Mouse (Mus musculus) myocyte (in vitro differentiated cells): ENCODE data around the gene Slc22a12. TPM values are rescaled to one million over a fixed set of nuclear protein-coding genes. Genes with fewer than 3 reads are reported as not detected.

Experiments
- H3K27me3 ChIP-seq: one replicate; pipeline ENCODE4 v1.6.1; 2011; ENCODE audit not compliant: control insufficient read depth, insufficient read depth, insufficient read length
- H3K36me3 ChIP-seq: one replicate; pipeline ENCODE4 v1.6.1; 2011; ENCODE audit not compliant: control insufficient read depth, insufficient read depth
- H3K4me2 ChIP-seq: one replicate; pipeline ENCODE4 v1.6.1; 2011; ENCODE audit warnings: low read depth, control low read depth
- H3K4me3 ChIP-seq: one replicate; pipeline ENCODE4 v1.5.1; 2011; ENCODE audit warnings: mild to moderate bottlenecking, control low read depth, moderate library complexity
- H3K79me2 ChIP-seq: one replicate; pipeline ENCODE4 v1.6.1; 2011; ENCODE audit not compliant: control insufficient read depth, insufficient read depth
- H3ac ChIP-seq: one replicate; pipeline ENCODE4 v1.6.1; 2011; ENCODE audit not compliant: control insufficient read depth, insufficient read length
- CEBPB ChIP-seq: IDR thresholded peaks from 2 replicates; pipeline ENCODE4 v1.6.1; 2011; ENCODE audit warnings: mild to moderate bottlenecking, moderate library complexity; ENCODE audit not compliant: poor library complexity, insufficient read depth, severe bottlenecking
- E2F4 ChIP-seq: IDR thresholded peaks from one replicate; pipeline ENCODE4 v1.6.1; 2011; ENCODE audit warnings: mild to moderate bottlenecking, control low read depth, moderate library complexity; ENCODE audit not compliant: insufficient read depth
- MAX ChIP-seq: IDR thresholded peaks from one replicate; pipeline ENCODE4 v1.6.1; 2011; ENCODE audit warnings: low read depth, mild to moderate bottlenecking, control low read depth
- MYOD1 ChIP-seq, 3 experiments: IDR thresholded peaks; one replicate each; pipeline ENCODE4 v1.6.1; 2011; ENCODE audit warnings: control low read depth in 2 of 3, low read depth in 2 of 3, mild to moderate bottlenecking in 2 of 3, moderate library complexity in 1 of 3; ENCODE audit not compliant: insufficient read length in 2 of 3, control insufficient read depth in 1 of 3
- MYOG ChIP-seq, 3 experiments: IDR thresholded peaks; one replicate each; pipeline ENCODE4 v1.6.1; 2011; ENCODE audit warnings: control low read depth in 2 of 3, low read depth in 2 of 3, mild to moderate bottlenecking in 2 of 3; ENCODE audit not compliant: insufficient read length in 2 of 3, control insufficient read depth in 1 of 3, insufficient read depth in 1 of 3
- POLR2A ChIP-seq: IDR thresholded peaks from one replicate; pipeline ENCODE4 v1.6.1; 2011; ENCODE audit warnings: low read depth, mild to moderate bottlenecking, control low read depth, moderate library complexity; ENCODE audit not compliant: insufficient read length
- POLR2AphosphoS2 ChIP-seq: IDR thresholded peaks from one replicate; pipeline ENCODE4 v1.6.1; 2011; ENCODE audit warnings: low read depth, control low read depth; ENCODE audit not compliant: insufficient read length
- REST ChIP-seq: IDR thresholded peaks from one replicate; pipeline ENCODE4 v1.6.1; 2011; ENCODE audit warnings: mild to moderate bottlenecking, control low read depth, moderate library complexity; ENCODE audit not compliant: insufficient read depth, insufficient read length
- SRF ChIP-seq: IDR thresholded peaks from one replicate; pipeline ENCODE4 v1.6.1; 2011; ENCODE audit warnings: low read depth; ENCODE audit not compliant: control insufficient read depth, insufficient read length
- TCF12 ChIP-seq: IDR thresholded peaks from one replicate; pipeline ENCODE4 v1.6.1; 2011; ENCODE audit warnings: mild to moderate bottlenecking, control low read depth; ENCODE audit not compliant: poor library complexity, insufficient read depth, severe bottlenecking
- TCF3 ChIP-seq: IDR thresholded peaks from one replicate; pipeline ENCODE4 v1.6.1; 2011; ENCODE audit warnings: low read depth, control low read depth; ENCODE audit not compliant: insufficient read length
- USF1 ChIP-seq: IDR thresholded peaks from one replicate; pipeline ENCODE4 v1.6.1; 2011; ENCODE audit warnings: low read depth, mild to moderate bottlenecking, control low read depth, moderate library complexity
- polyA plus RNA-seq: library from polyadenylated mRNA; unstranded; fragments of >200 nt; fragmentation: generic; extraction: Trizol; gene quantifications from one replicate; pipeline ENCODE4 v1.2.1, GENCODE M21; 2012; ENCODE audit warnings: missing spikeins

Slc22a12 gene
- polyA plus RNA-seq = not detected

DNA sequence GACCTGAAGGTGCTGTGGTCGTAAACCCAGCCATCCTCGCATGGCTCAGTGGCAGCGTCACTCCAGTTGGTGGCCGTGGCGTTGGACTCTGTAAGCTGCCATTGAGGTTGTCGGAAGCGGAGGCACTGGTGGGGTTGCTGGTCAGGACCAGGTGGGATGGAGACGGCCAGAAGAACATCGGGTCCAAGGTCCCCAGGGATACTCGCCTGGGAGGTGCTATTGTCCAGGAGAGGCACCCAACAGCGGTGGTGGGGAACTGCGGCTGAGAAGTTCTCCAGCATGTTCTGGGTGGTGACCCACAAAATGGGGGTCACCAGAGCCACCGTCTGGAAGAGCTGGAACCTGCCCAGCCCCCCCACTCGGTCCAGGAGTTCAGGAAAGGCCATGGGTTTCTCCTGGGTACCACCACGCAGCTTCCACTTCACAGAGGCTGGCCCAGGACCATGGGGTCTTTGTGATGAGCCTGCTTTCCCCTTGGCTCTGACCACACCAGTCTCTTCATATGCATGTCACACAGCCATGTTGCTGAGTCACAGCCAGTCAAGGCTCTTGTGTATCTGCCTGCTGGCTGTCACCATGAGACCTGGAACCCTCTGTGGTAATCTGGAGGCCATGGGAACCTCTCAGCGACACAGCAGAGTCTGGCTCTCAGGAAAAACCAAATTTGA, at the start of gene Slc22a12:
Slc22a12 (minus strand) TSS at position 666 of the 668 bp plus-strand sequence.
- no peak for TF ChIP-seq POLR2A
- TF ChIP-seq E2F4 = no peak
- no peak for TF ChIP-seq SRF
- no peak for TF ChIP-seq MAX
- TF ChIP-seq MYOG (IDR thresholded peaks at IDR 0.05; ENCODE audit: control insufficient read depth in 1 of 3, insufficient read depth in 1 of 3, insufficient read length in 2 of 3, low read depth in 2 of 3) = no peak
- TF ChIP-seq USF1 = no peak
- TF ChIP-seq TCF3 = no peak
- no peak for TF ChIP-seq POLR2AphosphoS2
- TF ChIP-seq REST = no peak
- no peak for TF ChIP-seq TCF12
- no peak for TF ChIP-seq MYOD1 (IDR thresholded peaks at IDR 0.05; ENCODE audit: control insufficient read depth in 1 of 3, insufficient read length in 2 of 3, low read depth in 2 of 3)
- peaks cover 27% of the 10 kb centered on the region for H3K27me3 ChIP-seq

DNA sequence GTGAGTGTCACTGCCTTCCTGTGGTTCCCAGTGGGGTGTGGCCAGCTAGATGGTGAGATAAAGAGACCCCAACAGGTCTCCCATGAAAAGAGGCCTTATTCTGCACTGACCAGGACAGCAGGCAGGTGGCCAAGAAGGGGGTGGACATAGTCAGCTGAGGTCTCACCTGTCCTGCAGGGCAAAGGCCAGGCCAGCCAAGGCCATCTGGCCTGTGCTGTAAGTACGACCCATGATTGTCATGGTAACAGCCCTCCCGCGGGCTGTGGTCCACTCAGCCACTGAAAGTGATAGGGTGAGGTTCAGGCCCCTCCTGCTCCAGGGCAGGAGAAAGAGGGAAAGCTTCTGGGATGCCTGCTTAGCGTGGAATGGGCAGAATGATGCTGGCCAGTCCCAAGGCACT, 29.2 kb upstream of the Slc22a12 start:
- no peaks in the 10 kb centered on the region for H3K36me3 ChIP-seq
- peaks cover 51% of the 10 kb centered on the region for H3K27me3 ChIP-seq
- no peak overlapping the region for H3K4me3 ChIP-seq
- no peak overlapping the region for H3K4me2 ChIP-seq
- no peak for TF ChIP-seq TCF3
- no peak for TF ChIP-seq MYOD1 (IDR thresholded peaks at IDR 0.05; ENCODE audit: control insufficient read depth in 1 of 3, insufficient read length in 2 of 3, low read depth in 2 of 3)
- TF ChIP-seq SRF = no peak
- no peak for TF ChIP-seq POLR2AphosphoS2
- TF ChIP-seq E2F4 = no peak
- no peak overlapping the region for H3ac ChIP-seq
- no peaks in the 10 kb centered on the region for H3K79me2 ChIP-seq

More for the DNA sequence above, at the start of gene Slc22a12:
- Histone ChIP-seq H3K36me3 (no peaks in the 10 kb centered on the region), H3K79me2 (no peaks in the 10 kb centered on the region), H3K4me3 (no peak within 1 kb of the TSS), H3ac (no peak within 1 kb of the TSS), H3K4me2 (no peak within 1 kb of the TSS)

DNA sequence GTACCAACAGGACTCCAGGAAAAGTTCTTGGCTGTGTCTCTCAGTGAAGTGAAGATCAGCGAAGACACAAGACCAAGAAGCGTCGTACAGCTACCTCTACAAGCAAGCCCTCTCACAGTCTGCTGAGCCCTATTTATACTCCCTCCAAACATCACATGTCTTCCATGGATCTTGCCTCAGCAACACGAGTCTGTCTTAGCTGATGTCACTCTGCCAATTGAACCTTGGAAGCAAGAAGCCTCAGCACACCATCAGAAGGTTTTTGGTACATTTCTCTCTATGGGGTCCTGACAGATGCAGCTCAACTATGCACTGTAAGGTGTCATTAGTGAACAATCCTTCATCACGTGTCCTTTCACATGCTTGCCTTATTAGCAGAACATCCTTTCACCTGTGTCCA, 28.6 kb upstream of the Slc22a12 start:
- H3K4me2 ChIP-seq = no peak overlapping the region
- H3K36me3 ChIP-seq = no peaks in the 10 kb centered on the region
- no peak for TF ChIP-seq MYOD1 (IDR thresholded peaks at IDR 0.05; ENCODE audit: control insufficient read depth in 1 of 3, insufficient read length in 2 of 3, low read depth in 2 of 3)
- TF ChIP-seq REST = no peak
- TF ChIP-seq CEBPB = no peak
- no peak for TF ChIP-seq POLR2AphosphoS2
- TF ChIP-seq MAX = no peak
- TF ChIP-seq E2F4 = no peak
- no peak for TF ChIP-seq SRF
- TF ChIP-seq TCF3 = no peak
- no peak for TF ChIP-seq POLR2A
- no peak for TF ChIP-seq TCF12
- TF ChIP-seq MYOG (IDR thresholded peaks at IDR 0.05; ENCODE audit: control insufficient read depth in 1 of 3, insufficient read depth in 1 of 3, insufficient read length in 2 of 3, low read depth in 2 of 3) = no peak
- TF ChIP-seq USF1 = no peak
- H3K79me2 ChIP-seq = no peaks in the 10 kb centered on the region
- H3ac ChIP-seq = no peak overlapping the region
- H3K4me3 ChIP-seq = no peak overlapping the region
- peaks cover 51% of the 10 kb centered on the region for H3K27me3 ChIP-seq

DNA sequence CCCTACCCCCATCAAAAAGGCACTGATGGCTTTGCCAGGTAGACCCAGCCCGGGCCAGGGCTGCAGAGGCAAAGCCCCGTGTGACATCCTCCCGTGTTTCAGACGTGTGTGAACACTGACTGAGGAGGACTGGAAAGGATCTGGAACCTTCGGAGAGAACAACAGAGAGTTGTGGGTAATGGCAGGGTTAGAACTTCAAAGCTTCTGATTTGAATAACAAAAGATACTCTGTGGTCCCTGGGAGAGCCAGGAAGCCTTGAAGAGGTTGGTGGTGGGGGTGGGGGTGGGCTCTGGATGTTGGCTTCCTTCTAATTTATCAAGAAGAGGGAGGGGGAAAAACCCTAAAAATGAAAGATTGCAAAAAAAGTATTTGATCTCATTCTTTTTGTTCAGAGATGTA, 26.7 kb upstream of the Slc22a12 start:
- Histone ChIP-seq H3K4me3 (no peak overlapping the region), H3K27me3 (peaks cover 51% of the 10 kb centered on the region), H3K79me2 (no peaks in the 10 kb centered on the region), H3ac (no peak overlapping the region), H3K4me2 (no peak overlapping the region), H3K36me3 (no peaks in the 10 kb centered on the region)
- TF ChIP-seq TCF12 (no peak), POLR2A (no peak)

DNA sequence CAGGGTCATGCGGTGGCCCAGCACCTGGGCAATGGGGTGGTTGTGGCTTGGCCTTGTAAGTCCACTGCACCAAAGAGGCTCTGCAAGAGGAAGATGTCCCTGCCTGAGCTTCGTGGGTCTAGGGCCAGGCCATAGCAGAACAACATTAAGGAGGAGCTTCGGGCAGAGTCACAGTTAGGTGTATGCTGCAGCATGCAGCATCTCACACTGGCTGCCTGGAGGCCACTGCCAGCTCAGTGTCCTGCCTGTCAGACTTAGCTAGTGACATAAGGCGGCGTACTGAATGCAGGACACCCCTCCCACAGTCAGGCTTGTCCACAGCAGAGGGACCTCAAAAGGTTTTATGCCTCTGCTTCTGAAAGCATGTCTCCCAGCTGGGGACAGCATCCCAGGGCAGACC, 26.2 kb upstream of the Slc22a12 start:
- H3K4me3 ChIP-seq = no peak overlapping the region

More for the DNA sequence above, 26.2 kb upstream of the Slc22a12 start:
- Histone ChIP-seq H3K36me3 (no peaks in the 10 kb centered on the region), H3K79me2 (no peaks in the 10 kb centered on the region), H3K4me2 (no peak overlapping the region), H3ac (no peak overlapping the region), H3K27me3 (peaks cover 50% of the 10 kb centered on the region)
- TF ChIP-seq SRF (no peak), TCF3 (no peak), MAX (no peak), MYOG (IDR thresholded peaks at IDR 0.05; ENCODE audit: control insufficient read depth in 1 of 3, insufficient read depth in 1 of 3, insufficient read length in 2 of 3, low read depth in 2 of 3) (no peak)
